Mouse (Mus musculus) frontal cortex, postnatal 25 days (tissue): ENCODE data around the gene Nkain2.
"Not testable (repeated sequence)": the region's sequence is repeated elsewhere in the genome, so short reads cannot be mapped to it uniquely, and the experiment has no call there.

Experiments
- DNase-seq, 2 experiments: peaks; one replicate each; pipeline ENCODE4 v3.0.0; 2022; ENCODE audit warnings: low spot score in 2 of 2

Nkain2 gene

GRCm38 (mm10) chr10:32889652-32890506 is at the start of gene Nkain2:
Nkain2 (minus strand) TSS chr10:32890462.
- DNase-seq = peak; percentile 55 to 62

GRCm38 (mm10) chr10:32939853-32940252 is 49.6 kb upstream of the Nkain2 start:
- DNase-seq = no peak

- peak in 1 of 2 experiments; percentile 17 for DNase-seq
Measured at GRCm38 (mm10) chr10:32895093-32895492, 4.8 kb upstream of the Nkain2 start.

GRCm38 (mm10) chr10:32890507-32891131 is 357 bp upstream of the Nkain2 start:
- peak; percentile 29 to 52 for DNase-seq

GRCm38 (mm10) chr10:32881977-32882376 is 8.3 kb downstream of the Nkain2 start:
- no peak for DNase-seq

GRCm38 (mm10) chr10:32870691-32871406 is 19.4 kb downstream of the Nkain2 start:
- no peak for DNase-seq

GRCm38 (mm10) chr10:32869541-32869940 is 20.7 kb downstream of the Nkain2 start:
- no peak for DNase-seq

- DNase-seq = no peak
Measured at GRCm38 (mm10) chr10:32815210-32815883, 74.9 kb downstream of the Nkain2 start.

GRCm38 (mm10) chr10:32796215-32796614 is 94.0 kb downstream of the Nkain2 start:
- no peak for DNase-seq

GRCm38 (mm10) chr10:32790541-32790940 is 99.7 kb downstream of the Nkain2 start:
- DNase-seq = no peak

- DNase-seq = no peak
Measured at GRCm38 (mm10) chr10:32782732-32783359, 107.4 kb downstream of the Nkain2 start.

- DNase-seq = no peak
Measured at GRCm38 (mm10) chr10:32738989-32739388, 151.3 kb downstream of the Nkain2 start.

- DNase-seq = not testable (repeated sequence)
Measured at GRCm38 (mm10) chr10:32706579-32706978, 183.7 kb downstream of the Nkain2 start.

- DNase-seq = no peak
Measured at GRCm38 (mm10) chr10:32696661-32697060, 193.6 kb downstream of the Nkain2 start.

GRCm38 (mm10) chr10:32684548-32684947 is 205.7 kb downstream of the Nkain2 start:
- no peak for DNase-seq

GRCm38 (mm10) chr10:32640256-32640655 is 250.0 kb downstream of the Nkain2 start:
- DNase-seq = no peak

- no peak for DNase-seq
Measured at GRCm38 (mm10) chr10:32639173-32639572, 251.1 kb downstream of the Nkain2 start.

- no peak for DNase-seq
Measured at GRCm38 (mm10) chr10:32631043-32631442, 259.2 kb downstream of the Nkain2 start.

- DNase-seq = no peak
Measured at GRCm38 (mm10) chr10:32604448-32604847, 285.8 kb downstream of the Nkain2 start.

GRCm38 (mm10) chr10:32602798-32603197 is 287.5 kb downstream of the Nkain2 start:
- no peak for DNase-seq

GRCm38 (mm10) chr10:32594998-32595397 is 295.3 kb downstream of the Nkain2 start:
- DNase-seq = no peak

GRCm38 (mm10) chr10:32577276-32577580 is 313.0 kb downstream of the Nkain2 start:
- no peak for DNase-seq
